Mouse (Mus musculus) adrenal gland, adult 18-20 months (tissue): ENCODE measurements around the gene Gm10696. TPM values are rescaled to one million over a fixed set of nuclear protein-coding genes. Genes with fewer than 3 reads are reported as not detected.
"Not testable (repeated sequence)": the region's sequence is repeated elsewhere in the genome, so short reads cannot be mapped to it uniquely, and the experiment has no call there.

Source experiments
- DNase-seq, 2 experiments: peaks; one replicate each; pipeline ENCODE4 v3.0.0; 2021 to 2022; ENCODE audit warnings: low spot score in 2 of 2
- long read RNA-seq, 2 experiments: library from polyadenylated mRNA; stranded (forward); transcript quantifications; one replicate each; pipeline ENCODE4 v2.0.0; 2021
- total RNA-seq, 2 experiments: library from RNA; stranded (reverse); gene quantifications; 1 replicate in 1 of 2; 2 replicates in 1 of 2; pipeline ENCODE4 v1.2.3; 2021

Gene Gm10696
- total RNA-seq: not detected
- long read RNA-seq, experiment 1: 0 reads
- long read RNA-seq, experiment 2: 0 reads

- DNase-seq: not testable (repeated sequence)
Measured at GRCm38 (mm10) chr3:94178093-94178492, at the start of gene Gm10696. Gene Gm10696, minus strand, starts transcription at chr3:94178193.

DNA sequence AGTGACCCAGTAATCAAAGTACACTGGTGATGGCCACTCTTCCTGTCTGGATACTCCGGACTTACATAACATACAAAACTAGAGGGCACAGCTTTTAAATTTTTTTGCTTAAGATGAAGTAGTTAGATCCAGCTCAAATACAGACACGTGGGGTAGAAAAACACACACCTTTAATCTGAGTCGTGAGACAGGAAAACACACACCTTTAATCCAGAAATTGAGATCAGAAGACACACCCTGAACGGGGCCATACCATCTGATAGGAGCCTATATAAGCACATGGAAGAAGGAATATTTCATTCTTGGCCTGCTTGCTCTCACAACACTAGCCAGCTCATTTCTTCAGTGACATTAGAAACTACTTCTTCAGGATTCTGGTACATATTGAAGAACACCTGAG is 18.4 kb upstream of the Gm10696 start, which contains the start of gene Gm5286:
Gene Gm5286, plus strand, starts transcription at position 301 of the 400 bp plus-strand sequence.
- DNase-seq: not testable (repeated sequence)

DNA sequence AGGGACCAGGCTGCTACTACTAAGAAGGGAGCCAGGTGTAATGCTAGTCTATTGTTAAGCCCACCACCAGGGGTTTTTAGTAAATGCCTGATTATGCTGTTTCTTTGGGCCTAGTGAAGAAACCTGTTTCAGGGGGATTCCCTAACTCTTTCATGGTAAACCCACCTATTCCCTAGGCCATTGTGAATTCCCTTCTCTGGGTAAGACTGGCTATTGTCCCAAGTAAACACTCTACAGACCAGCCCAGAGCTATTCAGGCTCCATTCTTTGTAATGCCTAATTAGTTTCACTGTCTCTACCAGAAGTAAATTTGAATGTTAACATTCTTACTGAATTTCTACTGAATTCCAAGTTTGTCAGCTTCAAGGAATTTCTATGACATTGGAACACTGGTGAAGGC is 10.6 kb downstream of the Gm10696 start:
- not testable (repeated sequence) for DNase-seq

Other genes with a start within 250 kb of the Gm10696 start
- not detected for gene Gm9117, start 234.7 kb downstream of the Gm10696 start, total RNA-seq
- not detected for gene Tdpoz5, start 216.9 kb downstream of the Gm10696 start, total RNA-seq
- gene Gm9125, start 123.3 kb downstream of the Gm10696 start, total RNA-seq: not detected
- not detected for gene Gm10697, start 105.5 kb downstream of the Gm10696 start, total RNA-seq
- not detected for gene Gm5286, start 18.5 kb upstream of the Gm10696 start, total RNA-seq
- not detected for gene Gm4778, start 85.8 kb upstream of the Gm10696 start, total RNA-seq
- 1 to 10 TPM; 7.5 to 9.7 TPM for gene Them4, start 131.9 kb upstream of the Gm10696 start, total RNA-seq
- gene Them5, start 163.9 kb upstream of the Gm10696 start, total RNA-seq: not detected
- gene C2cd4d, start 184.2 kb upstream of the Gm10696 start, total RNA-seq: under 1 TPM; 0.38 to 0.40 TPM
- gene Rorc, start 194.6 kb upstream of the Gm10696 start, total RNA-seq: 10 to 100 TPM; 20.3 to 27.7 TPM
- under 1 TPM; 0.56 to 0.70 TPM for gene Lingo4, start 220.3 kb upstream of the Gm10696 start, total RNA-seq
- gene Tdrkh, start 235.1 kb upstream of the Gm10696 start, total RNA-seq: 10 to 100 TPM in 1 of 2 experiments, 1 to 10 TPM in 1; 8.5 to 14.3 TPM